ENCODE assay signal across 8 mouse cellular contexts in genomic region chr15:91672645-91673568, GRCm38 (mm10). TPM values are rescaled to one million over a fixed set of nuclear protein-coding genes. Genes with fewer than 3 reads are reported as not detected.
DNase-seq lines count a peak whose midpoint lies in the region; ATAC-seq and TF ChIP-seq lines count a peak whose summit lies in the region.

Gene Lrrk2 (plus strand): TSS chr15:91673175.

- peak within 1 kb of the TSS; percentile 43 for H3K4me3 ChIP-seq in embryonic facial prominence, embryonic 11.5 days (ENCODE audit: low read depth, low read length)
- H3K4me3 ChIP-seq in intestine, postnatal 0 days (ENCODE audit: low read depth, low read length): peak within 1 kb of the TSS; percentile 54
- peak within 1 kb of the TSS; percentile 58 for H3K4me3 ChIP-seq in midbrain, embryonic 10.5 days

- 2% methylated on average over 39 of the region's 40 CpGs for WGBS in embryonic facial prominence, embryonic 11.5 days
- 4% methylated on average over 40 of the region's 40 CpGs for WGBS in intestine, postnatal 0 days
- WGBS in midbrain, embryonic 10.5 days: 3% methylated on average over 40 of the region's 40 CpGs

- H3K4me1 ChIP-seq in embryonic facial prominence, embryonic 11.5 days (ENCODE audit: control insufficient read depth, insufficient read depth, low read length): no peaks in the 10 kb centered on the region
- H3K4me1 ChIP-seq in intestine, postnatal 0 days (replicated peaks; ENCODE audit: control insufficient read depth, insufficient read depth, low read length): no peaks in the 10 kb centered on the region
- peaks cover 17% of the 10 kb centered on the region for H3K4me1 ChIP-seq in midbrain, embryonic 10.5 days

- peak; percentile 98 for ATAC-seq in embryonic facial prominence, embryonic 11.5 days (replicated peaks; ENCODE audit: insufficient number of reproducible peaks, low FRiP score, low TSS enrichment, low read depth)
- ATAC-seq in granulocyte monocyte progenitor cell, adult 5-6 weeks (replicated peaks; ENCODE audit: poor library complexity, severe bottlenecking): peak; percentile 98
- ATAC-seq in intestine, postnatal 0 days: peak; percentile 90

- peak; percentile 92 for DNase-seq in adrenal gland, postnatal 10 days
- DNase-seq in embryonic facial prominence, embryonic 11.5 days (ENCODE audit: low spot score): peak; percentile 78
- DNase-seq in left cerebral cortex, postnatal 4 days: peak; percentile 79
- DNase-seq in midbrain, embryonic 10.5 days (ENCODE audit: low spot score): peak; percentile 85
- DNase-seq in right cerebral cortex, postnatal 36 days (ENCODE audit: low spot score in 2 of 2): peak; percentile 51 to 63
- DNase-seq in urinary bladder, postnatal 4 days (ENCODE audit: low spot score in 2 of 2): peak; percentile 81 to 85

- peak; percentile 33; the same call in 1 of the 2 replicates for TF ChIP-seq CTCF in intestine, postnatal 0 days (IDR thresholded peaks at IDR 0.05; ENCODE audit: low read depth)

- no peaks in the 10 kb centered on the region for H3K9me3 ChIP-seq in embryonic facial prominence, embryonic 11.5 days (replicated peaks; ENCODE audit: control insufficient read depth, low read length)
- no peaks in the 10 kb centered on the region for H3K9me3 ChIP-seq in intestine, postnatal 0 days (ENCODE audit: control insufficient read depth)
- no peaks in the 10 kb centered on the region for H3K9me3 ChIP-seq in midbrain, embryonic 10.5 days (replicated peaks)

- H3K36me3 ChIP-seq in embryonic facial prominence, embryonic 11.5 days (replicated peaks; ENCODE audit: control insufficient read depth, insufficient read depth, low read depth, low read length): no peaks in the 10 kb centered on the region
- no peaks in the 10 kb centered on the region for H3K36me3 ChIP-seq in intestine, postnatal 0 days (ENCODE audit: control insufficient read depth, insufficient read depth)
- no peaks in the 10 kb centered on the region for H3K36me3 ChIP-seq in midbrain, embryonic 10.5 days

- H3K27ac ChIP-seq in embryonic facial prominence, embryonic 11.5 days (replicated peaks; ENCODE audit: low read depth, low read length): no peak within 1 kb of the TSS
- peak within 1 kb of the TSS; percentile 50 for H3K27ac ChIP-seq in intestine, postnatal 0 days (ENCODE audit: low read depth, low read length)
- peak within 1 kb of the TSS; percentile 84 for H3K27ac ChIP-seq in midbrain, embryonic 10.5 days (replicated peaks)

- H3K4me2 ChIP-seq in embryonic facial prominence, embryonic 11.5 days (ENCODE audit: low read depth, low read length): peak within 1 kb of the TSS; percentile 67
- H3K4me2 ChIP-seq in intestine, postnatal 0 days (replicated peaks; ENCODE audit: low read depth): peak within 1 kb of the TSS; percentile 82

- H3K9ac ChIP-seq in embryonic facial prominence, embryonic 11.5 days (replicated peaks; ENCODE audit: low read length): peak within 1 kb of the TSS; percentile 75
- H3K9ac ChIP-seq in intestine, postnatal 0 days (ENCODE audit: low read depth, low read length): peak within 1 kb of the TSS; percentile 59

- intact Hi-C loops in left cerebral cortex, postnatal 4 days (cut with DNase I): no loop called here

- H3K27me3 ChIP-seq in embryonic facial prominence, embryonic 11.5 days (ENCODE audit: control insufficient read depth, insufficient read depth, low read length): no peaks in the 10 kb centered on the region
- no peaks in the 10 kb centered on the region for H3K27me3 ChIP-seq in intestine, postnatal 0 days (replicated peaks; ENCODE audit: control insufficient read depth, insufficient read depth, low read length)
- H3K27me3 ChIP-seq in midbrain, embryonic 10.5 days (ENCODE audit: low read depth, poor library complexity, severe bottlenecking): peaks cover 12% of the 10 kb centered on the region; the same call in 1 of the 2 replicates

RNA-seq across cellular contexts. Expression of gene Lrrk2, which starts in this region (rescaled TPM):
- 10 to 100 TPM; 19.0 to 19.7 TPM for total RNA-seq in adrenal gland, postnatal 10 days (2021)
- 2.9 and 4.1 TPM in 2 replicates for polyA plus RNA-seq in embryonic facial prominence, embryonic 11.5 days (2014; fragmentation: Nextera tagmentation; extraction: Ambion mirVana)
- total RNA-seq in granulocyte monocyte progenitor cell, adult 5-6 weeks (2014; fragmentation: Nextera tagmentation): 7.2 and 10.9 TPM in 2 replicates
- 15.6 and 20.8 TPM in 2 replicates for total RNA-seq in granulocyte monocyte progenitor cell, adult 5-6 weeks (2017)
- 2.5 and 2.6 TPM in 2 replicates for polyA plus RNA-seq in intestine, postnatal 0 days (2015; fragmentation: Nextera tagmentation; extraction: Ambion mirVana)
- 1 to 10 TPM; 6.1 to 8.1 TPM for total RNA-seq in left cerebral cortex, postnatal 4 days (2021)
- polyA plus RNA-seq in midbrain, embryonic 10.5 days (2016; fragmentation: Nextera tagmentation; extraction: Ambion mirVana): 1.8 and 2.1 TPM in 2 replicates
